Mouse (Mus musculus) CH12.LX (cell line): ENCODE results near the gene Anxa4. TPM values are rescaled to one million over a fixed set of nuclear protein-coding genes. Genes with fewer than 3 reads are reported as not detected.

ENCODE experiments used
- DNase-seq: peaks from one replicate; pipeline ENCODE4 v3.0.0-alpha.2; 2013; ENCODE audit errors: extremely low read depth
- H3K27ac ChIP-seq: 2 replicates; pipeline ENCODE4 v1.5.1; 2012; ENCODE audit warnings: low read depth, mild to moderate bottlenecking, control low read depth, moderate library complexity; ENCODE audit not compliant: insufficient read depth
- H3K27me3 ChIP-seq: replicated peaks from 2 replicates; pipeline ENCODE3; 2012; ENCODE audit warnings: inconsistent platforms
- H3K36me3 ChIP-seq, 2 experiments: replicated peaks in 1 of 2; 2 replicates each; pipeline versions ENCODE3 to v1.6.1; 2012; ENCODE audit warnings: inconsistent platforms in 1 of 2, low read length in 1 of 2, mild to moderate bottlenecking in 1 of 2, mixed read lengths in 1 of 2, moderate library complexity in 1 of 2; ENCODE audit not compliant: control insufficient read depth in 1 of 2, insufficient read depth in 1 of 2
- H3K4me1 ChIP-seq, 2 experiments: 2 replicates each; pipeline ENCODE4 v1.6.1; 2012; ENCODE audit warnings: inconsistent platforms in 1 of 2, moderate library complexity in 1 of 2; ENCODE audit not compliant: insufficient read depth in 2 of 2, control insufficient read depth in 1 of 2
- H3K4me2 ChIP-seq: 2 replicates; pipeline ENCODE4 v1.6.1; 2012; ENCODE audit warnings: low read depth, mild to moderate bottlenecking, control low read depth; ENCODE audit not compliant: poor library complexity, insufficient read depth, severe bottlenecking
- H3K4me3 ChIP-seq, 3 experiments: fragments of 150-350 bp in 1 of 3; sonication (generic) in 1 of 3; replicated peaks in 1 of 3; 2 replicates each; pipeline versions ENCODE3 to v1.5.1; 2011 to 2012; ENCODE audit warnings: low read depth in 2 of 3, low read length in 2 of 3, mild to moderate bottlenecking in 2 of 3, moderate library complexity in 2 of 3, control low read depth in 1 of 3, improper control_type of control experiment in 1 of 3, inconsistent platforms in 1 of 3, mixed read lengths in 1 of 3; ENCODE audit not compliant: poor library complexity in 1 of 3
- H3K79me2 ChIP-seq: replicated peaks from 2 replicates; pipeline ENCODE4 v1.6.1; 2012; ENCODE audit warnings: mild to moderate bottlenecking, moderate library complexity; ENCODE audit not compliant: control insufficient read depth, poor library complexity, insufficient read depth, severe bottlenecking; ENCODE audit errors: extremely low read depth
- H3K9ac ChIP-seq: 2 replicates; pipeline ENCODE4 v1.6.1; 2012; ENCODE audit warnings: low read depth, mild to moderate bottlenecking, control low read depth, moderate library complexity; ENCODE audit not compliant: insufficient read depth
- H3K9me3 ChIP-seq: replicated peaks from 2 replicates; pipeline ENCODE3; 2012; ENCODE audit warnings: low read length, inconsistent platforms, mixed read lengths
- BHLHE40 ChIP-seq: IDR thresholded peaks from 2 replicates; pipeline ENCODE4 v1.6.1; 2011; ENCODE audit warnings: mild to moderate bottlenecking, low read depth, low read length, improper control_type of control experiment
- CHD1 ChIP-seq: IDR thresholded peaks from 2 replicates; pipeline ENCODE4 v1.6.1; 2012; ENCODE audit warnings: low read depth, low read length, improper control_type of control experiment, inconsistent platforms
- CHD2 ChIP-seq: IDR thresholded peaks from 2 replicates; pipeline ENCODE4 v1.6.1; 2011; ENCODE audit warnings: low read length, improper control_type of control experiment
- CTCF ChIP-seq, 2 experiments: IDR thresholded peaks in 1 of 2; conservative IDR thresholded peaks in 1 of 2; 2 replicates each; pipeline ENCODE4 v1.5.1; 2011 to 2012; ENCODE audit warnings: low read depth in 2 of 2, low read length in 2 of 2, improper control_type of control experiment in 1 of 2, inconsistent platforms in 1 of 2, mild to moderate bottlenecking in 1 of 2, moderate library complexity in 1 of 2
- ELF1 ChIP-seq: IDR thresholded peaks from 2 replicates; pipeline ENCODE4 v1.6.1; 2014; ENCODE audit warnings: low read depth, mild to moderate bottlenecking, inconsistent platforms, low read length, improper control_type of control experiment
- GABPA ChIP-seq: IDR thresholded peaks from 2 replicates; pipeline ENCODE4 v1.6.1; 2012; ENCODE audit warnings: low read depth, low read length, improper control_type of control experiment, inconsistent platforms; ENCODE audit not compliant: insufficient replicate concordance
- HCFC1 ChIP-seq: IDR thresholded peaks from 2 replicates; pipeline ENCODE4 v1.6.1; 2012; ENCODE audit warnings: low read depth, mild to moderate bottlenecking, inconsistent platforms, low read length, improper control_type of control experiment
- IRF4 ChIP-seq: IDR thresholded peaks from 2 replicates; pipeline ENCODE4 v1.6.1; 2014; ENCODE audit warnings: low read depth, mild to moderate bottlenecking, inconsistent platforms, low read length, improper control_type of control experiment
- JUND ChIP-seq: conservative IDR thresholded peaks from 2 replicates; pipeline ENCODE4 v1.6.1; 2011; ENCODE audit warnings: low read depth, low read length, improper control_type of control experiment
- KAT2A ChIP-seq: IDR thresholded peaks from 2 replicates; pipeline ENCODE4 v1.6.1; 2012; ENCODE audit warnings: low read length, improper control_type of control experiment, inconsistent platforms; ENCODE audit not compliant: insufficient replicate concordance
- MAFK ChIP-seq: IDR thresholded peaks from 2 replicates; pipeline ENCODE4 v1.6.1; 2011; ENCODE audit warnings: low read length, improper control_type of control experiment; ENCODE audit not compliant: insufficient replicate concordance
- MAZ ChIP-seq: IDR thresholded peaks from 2 replicates; pipeline ENCODE4 v1.6.1; 2012; ENCODE audit warnings: low read depth, mild to moderate bottlenecking, inconsistent platforms, low read length, improper control_type of control experiment, moderate library complexity
- MYC ChIP-seq: IDR thresholded peaks from 2 replicates; pipeline ENCODE4 v1.6.1; 2011; ENCODE audit warnings: low read depth, mild to moderate bottlenecking, improper control_type of control experiment, low read length
- NELFE ChIP-seq: IDR thresholded peaks from 2 replicates; pipeline ENCODE4 v1.6.1; 2011; ENCODE audit warnings: low read depth, low read length, improper control_type of control experiment
- NRF1 ChIP-seq: IDR thresholded peaks from 2 replicates; pipeline ENCODE4 v1.6.1; 2014; ENCODE audit warnings: low read depth, mild to moderate bottlenecking, inconsistent platforms, low read length, improper control_type of control experiment, moderate library complexity
- PAX5 ChIP-seq: IDR thresholded peaks from 2 replicates; pipeline ENCODE4 v1.6.1; 2012; ENCODE audit warnings: low read length, inconsistent platforms, mixed read lengths
- POLR2A ChIP-seq: IDR thresholded peaks from 2 replicates; pipeline ENCODE4 v1.6.1; 2011; ENCODE audit warnings: low read depth, mild to moderate bottlenecking, improper control_type of control experiment, low read length
- POLR2AphosphoS2 ChIP-seq: IDR thresholded peaks from 2 replicates; pipeline ENCODE4 v1.6.1; 2011; ENCODE audit warnings: low read depth, low read length, improper control_type of control experiment
- SIN3A ChIP-seq: IDR thresholded peaks from 2 replicates; pipeline ENCODE4 v1.6.1; 2012; ENCODE audit warnings: low read length, improper control_type of control experiment, inconsistent platforms
- TBP ChIP-seq: conservative IDR thresholded peaks from 2 replicates; pipeline ENCODE4 v1.6.1; 2011; ENCODE audit warnings: low read depth, low read length, improper control_type of control experiment
- TCF12 ChIP-seq: IDR thresholded peaks from 2 replicates; pipeline ENCODE4 v1.6.1; 2014; ENCODE audit warnings: low read depth, mild to moderate bottlenecking, inconsistent platforms, low read length, improper control_type of control experiment
- UBTF ChIP-seq: IDR thresholded peaks from 2 replicates; pipeline ENCODE4 v1.6.1; 2012; ENCODE audit warnings: low read depth, mild to moderate bottlenecking, inconsistent platforms, low read length, improper control_type of control experiment, moderate library complexity
- USF1 ChIP-seq: IDR thresholded peaks from 2 replicates; pipeline ENCODE4 v1.6.1; 2014; ENCODE audit warnings: low read depth, mild to moderate bottlenecking, inconsistent platforms, low read length, improper control_type of control experiment
- ZC3H11A ChIP-seq: IDR thresholded peaks from 2 replicates; pipeline ENCODE4 v1.6.1; 2012; ENCODE audit warnings: low read depth, mild to moderate bottlenecking, inconsistent platforms, low read length, improper control_type of control experiment
- ZKSCAN1 ChIP-seq: IDR thresholded peaks from 2 replicates; pipeline ENCODE4 v1.6.1; 2012; ENCODE audit warnings: low read depth, inconsistent platforms, low read length, improper control_type of control experiment, borderline replicate concordance
- ZMIZ1 ChIP-seq: IDR thresholded peaks from 2 replicates; pipeline ENCODE4 v1.6.1; 2012; ENCODE audit warnings: low read depth, mild to moderate bottlenecking, inconsistent platforms, low read length, improper control_type of control experiment
- ZNF384 ChIP-seq: IDR thresholded peaks from 2 replicates; pipeline ENCODE4 v1.6.1; 2012; ENCODE audit warnings: low read depth, low read length, improper control_type of control experiment, inconsistent platforms
- dilution Hi-C: fragments of 300-500 bp; cut with MboI; formaldehyde crosslinking; loops from 2 replicates; pipeline ENCODE4 v1.14.3; 2020; ENCODE audit warnings: low sequenced_read_pairs; ENCODE audit not compliant: extremely low pct_unique_long_range_greater_than_20kb, extremely low pct_ligation_motif_present
- in situ Hi-C: fragments of 300-500 bp; cut with MboI; formaldehyde crosslinking; loops from 3 replicates; pipeline ENCODE4 v1.14.3; 2019; ENCODE audit warnings: low sequenced_read_pairs, low pct_ligation_motif_present, low pct_unique_long_range_greater_than_20kb, mixed read lengths
- polyA plus RNA-seq: library from polyadenylated mRNA; unstranded; fragments of >175 nt; gene quantifications from 2 replicates; pipeline ENCODE4 v1.2.1, GENCODE M21; 2012; ENCODE audit warnings: low read depth; ENCODE audit not compliant: insufficient read length
- total RNA-seq, 2 experiments: library from RNA; depleted of rRNA; stranded (reverse); fragments of 300-350 nt in 1 of 2; fragments of >200 nt in 1 of 2; gene quantifications; 2 replicates each; pipeline ENCODE4 v1.2.3; 2012 to 2014

The Anxa4 gene
- total and polyA plus RNA-seq, 3 experiments: 10.8 to 17.1 (median 13.7) TPM

DNA sequence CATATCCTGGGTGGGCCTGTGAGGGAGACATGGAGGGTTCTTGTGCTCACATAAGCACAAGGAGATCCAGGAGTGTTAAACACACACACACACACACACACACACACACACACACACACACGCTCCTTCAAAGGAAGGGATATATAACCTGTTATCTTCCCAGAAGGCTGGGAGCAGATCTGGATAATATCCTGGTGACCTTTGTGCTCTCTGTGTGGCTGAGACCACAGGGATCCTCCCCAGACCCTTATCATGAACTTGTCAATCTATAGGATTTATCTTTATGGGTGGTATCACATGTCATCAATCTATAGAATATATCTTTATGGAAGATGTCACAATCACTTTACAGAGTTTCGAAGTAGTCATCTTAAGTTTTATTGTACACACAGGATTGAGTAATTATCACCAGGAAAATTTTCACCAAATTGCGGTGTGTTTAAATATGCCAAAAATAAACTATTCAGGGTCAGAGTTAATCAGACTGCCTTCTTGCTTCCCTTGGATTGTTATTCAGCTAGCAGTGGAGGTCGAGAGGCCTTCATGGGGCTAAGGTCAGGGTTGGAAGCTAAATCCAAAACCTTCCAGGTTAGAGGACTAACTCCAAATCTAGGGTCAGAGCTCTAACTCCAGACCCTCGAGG, 40.4 kb downstream of the Anxa4 start:
- peaks cover 0 to 36% of the 10 kb centered on the region in 2 experiments for H3K36me3 ChIP-seq
- no peaks in the 10 kb centered on the region for H3K79me2 ChIP-seq
- H3K4me1 ChIP-seq: peaks cover 0 to 4% of the 10 kb centered on the region in 2 experiments; a peak in 1 of 4 replicates
- H3K4me2 ChIP-seq: no peak overlapping the region
- H3K4me3 ChIP-seq: no peak overlapping the region
- peaks cover 5% of the 10 kb centered on the region for H3K9me3 ChIP-seq
- H3K9ac ChIP-seq: no peak overlapping the region
- in situ Hi-C loops: loop anchor here (5.0 kb wide), 1 partner anchor 39 kb away; the partner anchor contains the start of gene Anxa4
- H3K27ac ChIP-seq: no peak overlapping the region
- dilution Hi-C loops: no loop called here
- no peak for DNase-seq
- TF ChIP-seq TBP: no peak
- TF ChIP-seq NRF1: no peak
- no peak for TF ChIP-seq TCF12
- no peak for TF ChIP-seq NELFE
- no peak for TF ChIP-seq POLR2AphosphoS2
- no peak for TF ChIP-seq IRF4
- no peak for TF ChIP-seq JUND
- no peak for TF ChIP-seq MYC
- TF ChIP-seq UBTF: no peak
- no peak for TF ChIP-seq GABPA
- no peak for TF ChIP-seq PAX5
- TF ChIP-seq ZMIZ1: no peak
- TF ChIP-seq MAZ: no peak
- TF ChIP-seq HCFC1: no peak
- no peak for TF ChIP-seq CHD2
- TF ChIP-seq ZKSCAN1: no peak
- TF ChIP-seq BHLHE40: no peak
- TF ChIP-seq CTCF (conservative IDR thresholded peaks at IDR 0.05 in 1 of 2, IDR thresholded peaks at IDR 0.05 in 1 of 2; ENCODE audit: low read depth in 2 of 2, low read length in 2 of 2): no peak
- no peak for TF ChIP-seq ELF1
- TF ChIP-seq SIN3A: no peak
- TF ChIP-seq, all 38 proteins: peak for 0
- no peaks in the 10 kb centered on the region for H3K27me3 ChIP-seq

GRCm38 (mm10) chr6:86750961-86751360, 42.4 kb downstream of the Anxa4 start:
- dilution Hi-C loops: no loop called here

More at GRCm38 (mm10) chr6:86750961-86751360, 42.4 kb downstream of the Anxa4 start:
- peaks cover 5% of the 10 kb centered on the region for H3K9me3 ChIP-seq
- no peak overlapping the region for H3K4me3 ChIP-seq
- H3K9ac ChIP-seq: no peak overlapping the region
- in situ Hi-C loops: loop anchor here (5.0 kb wide), 1 partner anchor 41 kb away; the partner anchor contains the start of gene Anxa4
- TF ChIP-seq HCFC1 (no peak), ZNF384 (no peak), CHD2 (no peak), KAT2A (no peak), UBTF (no peak), MAFK (no peak), ZC3H11A (no peak), MAZ (no peak), CHD1 (no peak), NRF1 (no peak), TBP (no peak), POLR2A (no peak), IRF4 (no peak), USF1 (no peak)
- TF ChIP-seq, all 38 proteins: peak for 0
- Histone ChIP-seq H3K36me3 (peaks cover 0 to 32% of the 10 kb centered on the region in 2 experiments), H3K27me3 (no peaks in the 10 kb centered on the region), H3K4me1 (peaks cover 0 to 4% of the 10 kb centered on the region in 2 experiments; a peak in 1 of 4 replicates), H3K4me2 (no peak overlapping the region), H3K27ac (no peak overlapping the region), H3K79me2 (no peaks in the 10 kb centered on the region)
- DNase-seq: no peak
